Comparison of ENCODE assay signal across 26 mouse cellular contexts in genomic region chr8:104701900-104702299, GRCm38 (mm10). TPM values are rescaled to one million over a fixed set of nuclear protein-coding genes. Genes with fewer than 3 reads are reported as not detected.
DNase-seq lines count a peak whose midpoint lies in the region; ATAC-seq and TF ChIP-seq lines count a peak whose summit lies in the region.
"Had no signal": no experiment of that assay in that cellular context is flagged by ENCODE, and none has a peak within 500 bp of the region (broad histone marks: within the 10 kb centered on the region; RNA-seq: fewer than 3 reads in every experiment).

No protein-coding gene starts in this region.

- no peak for TF ChIP-seq EP300 in stomach, postnatal 0 days (optimal IDR thresholded peaks at IDR 0.05)

- H3K4me3 ChIP-seq in embryonic facial prominence, embryonic 13.5 days, result no peak overlapping the region
- H3K4me3 ChIP-seq in embryonic facial prominence, embryonic 10.5 days, result no peak overlapping the region
- no peak overlapping the region for H3K4me3 ChIP-seq in stomach, postnatal 0 days (ENCODE audit: low read depth, low read length)

- intact Hi-C loops in heart, postnatal 14 days (cut with DNase I), result no loop called here

- no peaks in the 10 kb centered on the region for H3K9me3 ChIP-seq in embryonic facial prominence, embryonic 13.5 days
- H3K9me3 ChIP-seq in embryonic facial prominence, embryonic 10.5 days, result no peaks in the 10 kb centered on the region
- H3K9me3 ChIP-seq in stomach, postnatal 0 days (ENCODE audit: control insufficient read depth, low read length), result no peaks in the 10 kb centered on the region
- H3K9me3 ChIP-seq: G1E had no signal

- DNase-seq in embryonic facial prominence, embryonic 10.5 days (ENCODE audit: low spot score), result no peak
- peak; percentile 75 for DNase-seq in heart, adult 11 months
- DNase-seq in heart, postnatal 14 days, result no peak
- peak; percentile 28 for DNase-seq in stomach, postnatal 0 days (ENCODE audit: low spot score)
- no peak for DNase-seq in kidney, postnatal 10 days
- DNase-seq: adrenal gland, adult 2 months; adrenal gland, adult 8-10 months; adrenal gland, postnatal 10 days; adrenal gland, postnatal 14 days; adrenal gland, postnatal 25 days; adrenal gland, postnatal 36 days; B cell, adult 2 months; cerebellum, adult 11 months; cerebellum, adult 11-12 months; cerebellum, adult 18-20 months had no signal

- no peak overlapping the region for H3K9ac ChIP-seq in embryonic facial prominence, embryonic 13.5 days
- no peak overlapping the region for H3K9ac ChIP-seq in stomach, postnatal 0 days (ENCODE audit: low read length)

- no peak overlapping the region for H3K27ac ChIP-seq in embryonic facial prominence, embryonic 13.5 days
- H3K27ac ChIP-seq in embryonic facial prominence, embryonic 10.5 days (replicated peaks), result no peak overlapping the region
- H3K27ac ChIP-seq in stomach, postnatal 0 days (replicated peaks), result no peak overlapping the region

- 0 out of 2 replicates have a peak, but pooled peaks have one; percentile 20 for ATAC-seq in embryonic facial prominence, embryonic 13.5 days (ENCODE audit: insufficient number of reproducible peaks, insufficient read depth, low FRiP score, low TSS enrichment, low read depth)
- peak; percentile 91 for ATAC-seq in stomach, postnatal 0 days (ENCODE audit: low FRiP score, low TSS enrichment)
- ATAC-seq: activated CD4-positive, CD25-positive, alpha-beta regulatory T cell, adult 4 months; CD4-positive, CD25-positive, alpha-beta regulatory T cell, adult 4 months; Patski had no signal

- no peaks in the 10 kb centered on the region for H3K27me3 ChIP-seq in embryonic facial prominence, embryonic 13.5 days
- no peaks in the 10 kb centered on the region for H3K27me3 ChIP-seq in embryonic facial prominence, embryonic 10.5 days (replicated peaks; ENCODE audit: low read depth, poor library complexity, severe bottlenecking)
- H3K27me3 ChIP-seq in stomach, postnatal 0 days (ENCODE audit: control insufficient read depth, insufficient read depth, low read length), result no peaks in the 10 kb centered on the region
- H3K27me3 ChIP-seq: CH12.LX had no signal

- no peak for TF ChIP-seq CTCF in stomach, postnatal 0 days (IDR thresholded peaks at IDR 0.05; ENCODE audit: low read depth)

- H3K4me1 ChIP-seq in embryonic facial prominence, embryonic 13.5 days, result no peaks in the 10 kb centered on the region
- H3K4me1 ChIP-seq in embryonic facial prominence, embryonic 10.5 days, result no peaks in the 10 kb centered on the region
- no peaks in the 10 kb centered on the region for H3K4me1 ChIP-seq in stomach, postnatal 0 days (replicated peaks; ENCODE audit: control insufficient read depth, insufficient read depth)

- 82% methylated on average over 2 of the region's 2 CpGs for WGBS in embryonic facial prominence, embryonic 13.5 days
- WGBS in embryonic facial prominence, embryonic 10.5 days, result 72% methylated on average over 2 of the region's 2 CpGs
- 74% methylated on average over 2 of the region's 2 CpGs for WGBS in stomach, postnatal 0 days

- H3K4me2 ChIP-seq in embryonic facial prominence, embryonic 13.5 days, result no peak overlapping the region
- no peak overlapping the region for H3K4me2 ChIP-seq in stomach, postnatal 0 days (replicated peaks; ENCODE audit: low read depth)

- H3K36me3 ChIP-seq in embryonic facial prominence, embryonic 13.5 days, result no peaks in the 10 kb centered on the region
- H3K36me3 ChIP-seq in embryonic facial prominence, embryonic 10.5 days (replicated peaks), result no peaks in the 10 kb centered on the region
- H3K36me3 ChIP-seq in stomach, postnatal 0 days (ENCODE audit: control insufficient read depth, insufficient read depth, low read length), result no peaks in the 10 kb centered on the region
- H3K36me3 ChIP-seq: G1E had no signal

RNA-seq across cellular contexts. Expression of gene Ces2a, which starts 31.9 kb away (rescaled TPM):
- polyA plus RNA-seq in embryonic facial prominence, embryonic 13.5 days (2015; fragmentation: Nextera tagmentation; extraction: Ambion mirVana), result 0.91 TPM in 1 of 2 replicates, not detected in the other
- not detected in 2 replicates for polyA plus RNA-seq in embryonic facial prominence, embryonic 10.5 days (2016; fragmentation: Nextera tagmentation; extraction: Ambion mirVana)
- total RNA-seq in heart, postnatal 14 days (2021), result not detected
- 1.4 and 2.0 TPM in 2 replicates for polyA plus RNA-seq in stomach, postnatal 0 days (2015; fragmentation: Nextera tagmentation; extraction: Ambion mirVana)
- total RNA-seq: adrenal gland, adult 18-20 months; adrenal gland, postnatal 25 days; adrenal gland, postnatal 36 days; CH12.LX; ES-E14; G1E; MEL had no signal
- polyA plus RNA-seq: activated CD4-positive, CD25-positive, alpha-beta regulatory T cell, adult 4 months; brain, embryonic 14.5 days; C2C12; G1E; Patski had no signal

Comparison
In these comparisons a context has a peak if more than half of its experiments do, and no peak if none do; other contexts are left out.
1. DNase-seq: peak in heart, adult 11 months (single experiment) and stomach, postnatal 0 days (single experiment); none in embryonic facial prominence, embryonic 10.5 days (single experiment), heart, postnatal 14 days (0 of 2) and kidney, postnatal 10 days (single experiment).